Mouse (Mus musculus) forebrain, postnatal 0 days (tissue): ENCODE data around the gene Hoxb6. TPM values are rescaled to one million over a fixed set of nuclear protein-coding genes. Genes with fewer than 3 reads are reported as not detected.

ENCODE experiments used
- ATAC-seq: fragments of 200-750 bp; cut with Nextera tagmentation; 2 replicates; pipeline ENCODE4 v1.8.0; 2017; ENCODE audit warnings: mild to moderate bottlenecking, moderate library complexity
- DNase-seq: peaks from one replicate; pipeline ENCODE4 v3.0.0-alpha.2; 2015
- H3K27ac ChIP-seq: fragments of 300-500 bp; sonication (generic); 2 replicates; pipeline ENCODE4 v1.5.1; 2014; ENCODE audit warnings: low read depth, mild to moderate bottlenecking, antibody characterized with exemption, low read length, moderate library complexity, mixed read lengths
- H3K27me3 ChIP-seq: fragments of 300-500 bp; sonication (generic); 2 replicates; pipeline ENCODE4 v1.6.1; 2014; ENCODE audit warnings: mild to moderate bottlenecking, low read length, mixed read lengths; ENCODE audit not compliant: insufficient read depth
- H3K36me3 ChIP-seq: fragments of 300-500 bp; sonication (generic); 2 replicates; pipeline ENCODE4 v1.6.1; 2014; ENCODE audit warnings: mild to moderate bottlenecking, moderate library complexity; ENCODE audit not compliant: insufficient read depth
- H3K4me1 ChIP-seq: fragments of 300-500 bp; sonication (generic); 2 replicates; pipeline ENCODE4 v1.6.1; 2014; ENCODE audit warnings: antibody characterized with exemption; ENCODE audit not compliant: insufficient read depth
- H3K4me2 ChIP-seq: fragments of 300-500 bp; sonication (generic); 2 replicates; pipeline ENCODE4 v1.6.1; 2014; ENCODE audit warnings: low read depth, mild to moderate bottlenecking, moderate library complexity
- H3K4me3 ChIP-seq: fragments of 300-500 bp; sonication (generic); 2 replicates; pipeline ENCODE4 v1.5.1; 2014; ENCODE audit warnings: low read depth, low read length, mixed read lengths
- H3K9ac ChIP-seq: fragments of 300-500 bp; sonication (generic); 2 replicates; pipeline ENCODE4 v1.6.1; 2014; ENCODE audit warnings: mild to moderate bottlenecking
- H3K9me3 ChIP-seq: fragments of 300-500 bp; sonication (generic); 2 replicates; pipeline ENCODE4 v1.6.1; 2016; ENCODE audit warnings: low read length
- CTCF ChIP-seq: sonication (generic); IDR thresholded peaks from 2 replicates; pipeline ENCODE4 v1.5.1; 2016; ENCODE audit warnings: antibody characterized with exemption, control low read depth, low read depth
- WGBS: fragments of 180-500 bp; shearing (Covaris S2); extraction: QIAGEN DNeasy Blood & Tissue Kit; methylation state at CpG from one replicate; pipeline ENCODE4 v1.1.7; 2014; 5-methylcytosine and 5-hydroxymethylcytosine counted together
- polyA plus RNA-seq: library from polyadenylated mRNA; unstranded; fragments of >200 nt; fragmentation: Nextera tagmentation; extraction: Ambion mirVana; gene quantifications from 2 replicates; pipeline ENCODE4 v1.2.1, GENCODE M21; 2015
- total RNA-seq: library from RNA; depleted of rRNA; stranded (reverse); fragments of >200 nt; gene quantifications from 2 replicates; pipeline ENCODE4 v1.2.3, GENCODE M21; 2014; rRNA removed

The Hoxb6 gene
- total RNA-seq (not detected in 2 replicates), polyA plus RNA-seq (not detected in 2 replicates)

GRCm38 (mm10) chr11:96291681-96292564, at the start of gene Hoxb6:
Hoxb6 (plus strand) TSS chr11:96292476.
- no peak for TF ChIP-seq CTCF
- no peak within 1 kb of the TSS for H3K4me3 ChIP-seq
- ATAC-seq: no peak
- H3K36me3 ChIP-seq: no peaks in the 10 kb centered on the region
- no peaks in the 10 kb centered on the region for H3K4me1 ChIP-seq
- DNase-seq: no peak
- no peak within 1 kb of the TSS for H3K4me2 ChIP-seq
- H3K9ac ChIP-seq: no peak within 1 kb of the TSS
- peaks cover 94% of the 10 kb centered on the region for H3K27me3 ChIP-seq
- no peaks in the 10 kb centered on the region for H3K9me3 ChIP-seq
- H3K27ac ChIP-seq: no peak within 1 kb of the TSS
- WGBS: 1% methylated on average over 22 of the region's 22 CpGs

GRCm38 (mm10) chr11:96250901-96251300, 41.4 kb upstream of the Hoxb6 start:
- Histone ChIP-seq H3K4me1 (no peaks in the 10 kb centered on the region), H3K36me3 (no peaks in the 10 kb centered on the region), H3K27me3 (peaks cover 77% of the 10 kb centered on the region), H3K4me2 (no peak overlapping the region), H3K9me3 (no peaks in the 10 kb centered on the region), H3K27ac (no peak overlapping the region), H3K4me3 (no peak overlapping the region), H3K9ac (no peak overlapping the region)
- no peak for ATAC-seq
- no peak for DNase-seq
- TF ChIP-seq CTCF: no peak
- WGBS: under 1% methylated on average over 14 of the region's 14 CpGs

- H3K4me3 ChIP-seq: no peak overlapping the region
- H3K4me2 ChIP-seq: no peak overlapping the region
- H3K27me3 ChIP-seq: peaks cover 79% of the 10 kb centered on the region
- 3% methylated on average over 42 of the region's 46 CpGs for WGBS
- H3K9ac ChIP-seq: no peak overlapping the region
- DNase-seq: no peak
- H3K27ac ChIP-seq: no peak overlapping the region
- no peaks in the 10 kb centered on the region for H3K9me3 ChIP-seq
- no peaks in the 10 kb centered on the region for H3K4me1 ChIP-seq
- TF ChIP-seq CTCF: no peak
- ATAC-seq: no peak
- no peaks in the 10 kb centered on the region for H3K36me3 ChIP-seq
These were observed 40.7 kb upstream of the Hoxb6 start for GRCm38 (mm10) chr11:96251480-96252031.

- no peak overlapping the region for H3K4me3 ChIP-seq
- no peak overlapping the region for H3K9ac ChIP-seq
- H3K4me1 ChIP-seq: no peaks in the 10 kb centered on the region
- H3K4me2 ChIP-seq: no peak overlapping the region
- no peak for TF ChIP-seq CTCF
- WGBS: 3% methylated on average over 12 of the region's 12 CpGs
- H3K27ac ChIP-seq: no peak overlapping the region
- peaks cover 83% of the 10 kb centered on the region for H3K27me3 ChIP-seq
- H3K9me3 ChIP-seq: no peaks in the 10 kb centered on the region
- no peak for ATAC-seq
- no peaks in the 10 kb centered on the region for H3K36me3 ChIP-seq
- no peak for DNase-seq
These were observed 39.6 kb upstream of the Hoxb6 start for GRCm38 (mm10) chr11:96252541-96253120.

GRCm38 (mm10) chr11:96254221-96254620, 38.1 kb upstream of the Hoxb6 start:
- Histone ChIP-seq H3K36me3 (no peaks in the 10 kb centered on the region), H3K27me3 (peaks cover 97% of the 10 kb centered on the region), H3K4me1 (no peaks in the 10 kb centered on the region), H3K9me3 (no peaks in the 10 kb centered on the region), H3K4me3 (no peak overlapping the region), H3K9ac (no peak overlapping the region), H3K4me2 (no peak overlapping the region), H3K27ac (no peak overlapping the region)
- 3% methylated on average over 11 of the region's 11 CpGs for WGBS
- no peak for TF ChIP-seq CTCF
- DNase-seq (no peak), ATAC-seq (no peak)

GRCm38 (mm10) chr11:96255111-96255995, 36.9 kb upstream of the Hoxb6 start:
- Histone ChIP-seq H3K27ac (no peak overlapping the region), H3K27me3 (peaks cover 97% of the 10 kb centered on the region), H3K36me3 (no peaks in the 10 kb centered on the region), H3K9me3 (no peaks in the 10 kb centered on the region), H3K9ac (no peak overlapping the region), H3K4me2 (no peak overlapping the region), H3K4me3 (no peak overlapping the region), H3K4me1 (no peaks in the 10 kb centered on the region)
- no peak for ATAC-seq
- 2% methylated on average over 39 of the region's 39 CpGs for WGBS
- DNase-seq: no peak
- no peak for TF ChIP-seq CTCF
